Mouse (Mus musculus): Measurements from ENCODE around the gene Tenm4. TPM values are rescaled to one million over a fixed set of nuclear protein-coding genes. Genes with fewer than 3 reads are reported as not detected.

Gene Tenm4
- polyA plus RNA-seq (2015; fragmentation: Nextera tagmentation; extraction: Ambion mirVana), result 41.9 and 47.1 TPM in 2 replicates

GRCm38 (mm10) chr7:96170924-96171595 is at the start of gene Tenm4:
Tenm4 (plus strand) TSS chr7:96171246.
- ATAC-seq, result no peak
- Histone ChIP-seq H3K36me3 (no peaks in the 10 kb centered on the region), H3K27me3 (peaks cover 18% of the 10 kb centered on the region), H3K9me3 (no peaks in the 10 kb centered on the region), H3K27ac (no peak within 1 kb of the TSS), H3K9ac (replicated peaks) (no peak within 1 kb of the TSS), H3K4me2 (replicated peaks) (0 out of 2 replicates have a peak within 1 kb of the TSS, but pooled peaks have one; percentile 2), H3K4me3 (replicated peaks) (no peak within 1 kb of the TSS), H3K4me1 (replicated peaks) (peaks cover 30% of the 10 kb centered on the region)
- 30% methylated on average over 14 of the region's 14 CpGs for WGBS

DNA sequence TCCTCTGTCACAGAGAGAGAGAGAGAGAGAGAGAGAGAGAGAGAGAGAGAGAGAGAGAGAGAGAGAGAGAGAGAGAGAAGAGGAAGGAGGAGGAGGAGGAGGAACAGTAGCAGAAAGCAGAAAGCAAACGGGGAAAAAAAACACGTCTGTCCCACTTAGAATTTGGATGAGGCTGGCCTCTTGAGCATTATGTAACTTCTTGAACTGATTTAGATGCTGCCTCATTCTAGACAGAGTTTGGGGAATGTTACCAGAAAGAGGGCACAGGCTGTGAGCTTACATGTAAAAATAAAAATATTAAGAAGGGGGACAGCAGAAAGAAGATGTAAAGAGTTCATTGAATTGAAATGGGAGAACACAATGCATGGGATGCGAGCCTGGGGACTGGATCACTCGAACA is 40.3 kb upstream of the Tenm4 start:
- Histone ChIP-seq H3K36me3 (no peaks in the 10 kb centered on the region), H3K27ac (no peak overlapping the region), H3K9ac (replicated peaks) (no peak overlapping the region), H3K4me3 (replicated peaks) (no peak overlapping the region), H3K4me2 (replicated peaks) (no peak overlapping the region), H3K27me3 (no peaks in the 10 kb centered on the region), H3K9me3 (no peaks in the 10 kb centered on the region), H3K4me1 (replicated peaks) (no peaks in the 10 kb centered on the region)
- ATAC-seq, result no peak
- WGBS, result 41% methylated on average over 4 of the region's 4 CpGs

DNA sequence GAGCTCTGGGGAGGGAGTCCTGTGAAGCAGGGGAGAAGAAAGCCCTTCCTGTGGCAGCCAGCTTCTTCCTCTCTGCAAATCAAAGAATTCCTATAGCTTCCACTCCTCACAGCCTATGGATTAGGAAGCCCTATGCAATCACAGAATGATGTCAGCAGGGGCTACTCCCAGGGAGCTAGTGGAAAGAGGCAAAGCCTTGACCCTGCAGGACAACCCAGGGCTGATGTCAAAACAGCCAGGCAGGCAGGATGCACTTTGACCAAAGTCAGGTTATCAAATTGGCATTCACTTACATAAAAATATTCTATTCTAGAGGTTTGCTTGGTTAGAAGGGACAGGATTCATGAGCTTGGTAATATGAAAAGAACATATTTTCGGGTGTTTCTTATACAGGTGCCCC is 39.9 kb upstream of the Tenm4 start:
- no peaks in the 10 kb centered on the region for H3K27me3 ChIP-seq
- H3K4me3 ChIP-seq (replicated peaks), result no peak overlapping the region
- H3K27ac ChIP-seq, result no peak overlapping the region
- H3K4me1 ChIP-seq (replicated peaks), result no peaks in the 10 kb centered on the region
- WGBS, result 93% methylated on average over 1 of the region's 1 CpGs
- H3K36me3 ChIP-seq, result no peaks in the 10 kb centered on the region
- no peak for ATAC-seq
- no peaks in the 10 kb centered on the region for H3K9me3 ChIP-seq
- H3K4me2 ChIP-seq (replicated peaks), result no peak overlapping the region
- no peak overlapping the region for H3K9ac ChIP-seq (replicated peaks)

DNA sequence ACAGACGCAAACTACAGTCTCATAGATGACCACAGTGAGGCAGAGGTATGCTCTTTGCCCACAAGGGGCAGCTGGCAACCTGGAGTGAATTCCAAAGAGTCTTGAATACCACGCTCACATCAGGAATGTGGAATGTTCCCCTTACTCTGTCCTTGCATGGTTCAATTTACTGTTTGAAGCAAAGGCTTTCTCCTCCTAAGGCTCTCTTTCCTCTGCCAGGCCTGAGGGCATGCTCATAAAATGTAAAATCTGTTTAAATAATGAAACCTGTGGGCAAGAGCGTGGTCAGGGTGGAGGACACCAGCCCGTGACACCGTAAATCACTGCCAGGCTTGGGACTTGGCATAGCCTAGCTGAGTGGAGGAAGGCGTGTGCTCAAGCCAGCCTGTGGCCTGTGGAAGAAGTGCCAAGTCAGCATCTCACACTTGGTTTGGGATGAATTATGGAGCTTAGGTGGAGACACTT is 34.5 kb upstream of the Tenm4 start:
- no peak overlapping the region for H3K4me2 ChIP-seq (replicated peaks)
- no peaks in the 10 kb centered on the region for H3K36me3 ChIP-seq
- 90% methylated on average over 6 of the region's 6 CpGs for WGBS
- no peak overlapping the region for H3K27ac ChIP-seq
- H3K4me1 ChIP-seq (replicated peaks), result no peaks in the 10 kb centered on the region
- H3K9ac ChIP-seq (replicated peaks), result no peak overlapping the region
- H3K4me3 ChIP-seq (replicated peaks), result no peak overlapping the region
- no peaks in the 10 kb centered on the region for H3K9me3 ChIP-seq
- no peaks in the 10 kb centered on the region for H3K27me3 ChIP-seq
- no peak for ATAC-seq

DNA sequence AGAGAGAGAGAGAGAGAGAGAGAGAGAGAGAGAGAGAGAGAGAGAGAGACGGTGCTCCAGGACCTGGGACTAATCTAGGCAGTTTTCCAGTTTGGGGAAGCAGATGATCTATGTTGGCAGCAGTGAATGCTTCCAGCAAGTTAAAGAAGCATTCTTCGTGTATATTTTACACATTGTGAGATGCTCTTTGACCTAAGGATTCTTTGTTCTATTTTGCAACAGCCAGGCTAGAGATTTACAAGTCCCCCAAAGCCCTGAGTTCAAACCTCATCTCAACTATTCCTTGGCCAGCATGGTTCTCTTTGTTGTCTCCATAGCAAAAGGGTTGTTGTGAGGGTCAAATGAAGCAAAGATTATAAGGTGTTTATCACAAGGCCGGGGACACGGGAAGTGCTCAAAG is 29.2 kb upstream of the Tenm4 start:
- Histone ChIP-seq H3K4me2 (replicated peaks) (no peak overlapping the region), H3K4me1 (replicated peaks) (no peaks in the 10 kb centered on the region), H3K9ac (replicated peaks) (no peak overlapping the region), H3K4me3 (replicated peaks) (no peak overlapping the region), H3K27ac (no peak overlapping the region), H3K27me3 (no peaks in the 10 kb centered on the region), H3K36me3 (no peaks in the 10 kb centered on the region), H3K9me3 (no peaks in the 10 kb centered on the region)
- no peak for ATAC-seq
- WGBS, result 89% methylated on average over 4 of the region's 4 CpGs

- Histone ChIP-seq H3K27me3 (peaks cover 2% of the 10 kb centered on the region; the same call in 1 of the 2 replicates), H3K9me3 (no peaks in the 10 kb centered on the region), H3K4me1 (replicated peaks) (no peaks in the 10 kb centered on the region), H3K36me3 (no peaks in the 10 kb centered on the region), H3K4me3 (replicated peaks) (no peak overlapping the region), H3K4me2 (replicated peaks) (no peak overlapping the region), H3K27ac (no peak overlapping the region), H3K9ac (replicated peaks) (no peak overlapping the region)
- no peak for ATAC-seq
- WGBS, result 78% methylated on average over 3 of the region's 3 CpGs
These were observed 28.0 kb upstream of the Tenm4 start for GRCm38 (mm10) chr7:96142973-96143596.

DNA sequence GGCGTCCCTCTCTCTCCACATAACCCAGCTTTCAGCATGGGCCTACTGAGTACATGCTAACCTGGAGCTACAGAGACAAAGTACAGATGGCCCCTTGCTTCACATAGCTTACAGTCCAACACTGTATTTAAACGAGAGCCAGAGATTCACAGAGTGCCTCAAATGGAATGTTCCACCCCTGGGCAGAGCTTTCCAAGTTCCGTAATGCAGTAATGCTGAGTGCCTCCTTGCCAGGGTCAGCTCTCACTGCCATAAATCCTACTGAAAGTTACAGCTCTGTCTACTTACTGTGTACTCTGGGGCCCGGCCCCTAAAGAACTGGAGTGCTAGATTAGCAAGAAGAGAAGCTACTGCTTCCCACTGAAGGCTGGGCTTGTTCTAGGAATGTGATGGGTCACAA is 23.6 kb upstream of the Tenm4 start:
- H3K4me3 ChIP-seq (replicated peaks), result no peak overlapping the region
- H3K4me2 ChIP-seq (replicated peaks), result no peak overlapping the region
- no peaks in the 10 kb centered on the region for H3K36me3 ChIP-seq
- 91% methylated on average over 4 of the region's 4 CpGs for WGBS
- no peak for ATAC-seq
- peaks cover 3% of the 10 kb centered on the region; the same call in 1 of the 2 replicates for H3K4me1 ChIP-seq (replicated peaks)
- H3K27me3 ChIP-seq, result peaks cover 27% of the 10 kb centered on the region
- no peaks in the 10 kb centered on the region for H3K9me3 ChIP-seq
- H3K27ac ChIP-seq, result no peak overlapping the region
- H3K9ac ChIP-seq (replicated peaks), result no peak overlapping the region

DNA sequence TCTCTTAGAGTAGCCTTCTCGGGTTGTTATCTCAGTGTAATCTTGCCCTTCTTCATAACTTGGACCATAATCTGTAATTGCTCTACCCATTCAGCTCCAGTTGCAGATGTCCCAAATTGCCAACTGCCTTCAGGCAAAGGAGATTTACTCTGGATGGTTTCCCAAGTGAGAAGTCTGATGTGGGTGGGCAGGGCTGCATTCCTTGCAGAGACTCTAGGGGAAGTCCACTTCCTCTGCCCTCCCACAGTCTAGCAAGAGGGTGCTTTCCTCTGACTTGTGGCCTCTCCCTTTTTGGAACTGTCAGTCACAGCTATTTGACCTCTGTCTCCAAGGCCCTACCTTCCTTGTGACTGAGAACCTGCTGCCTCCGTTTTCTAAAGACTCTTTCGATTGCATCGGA is 22.9 kb upstream of the Tenm4 start:
- no peak for ATAC-seq
- Histone ChIP-seq H3K4me2 (replicated peaks) (no peak overlapping the region), H3K27me3 (peaks cover 27% of the 10 kb centered on the region), H3K36me3 (no peaks in the 10 kb centered on the region), H3K27ac (no peak overlapping the region), H3K4me3 (replicated peaks) (no peak overlapping the region), H3K9ac (replicated peaks) (no peak overlapping the region), H3K4me1 (replicated peaks) (peaks cover 10% of the 10 kb centered on the region; the same call in 1 of the 2 replicates), H3K9me3 (no peaks in the 10 kb centered on the region)
- WGBS, result 86% methylated on average over 4 of the region's 4 CpGs

DNA sequence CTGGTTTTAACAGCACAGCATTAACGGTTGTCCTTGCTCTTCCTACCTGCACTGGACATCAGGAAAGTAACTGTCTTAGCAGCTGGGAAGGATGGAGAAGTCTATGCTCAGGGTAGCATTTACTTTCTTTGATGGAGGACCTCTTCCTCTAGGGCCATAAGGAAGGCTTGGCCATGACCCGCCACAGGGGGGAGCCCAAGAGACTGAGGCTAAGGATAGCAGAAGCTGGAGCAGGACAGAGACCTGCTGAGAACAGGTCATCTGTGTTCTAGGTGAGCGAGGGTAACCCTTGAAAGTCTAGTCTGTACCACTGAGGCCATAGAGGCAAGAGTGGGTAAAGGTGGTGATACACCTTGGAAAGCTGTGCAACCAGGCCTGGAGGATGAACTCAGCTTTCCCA is 19.8 kb upstream of the Tenm4 start:
- no peak overlapping the region for H3K9ac ChIP-seq (replicated peaks)
- ATAC-seq, result no peak

GRCm38 (mm10) chr7:96151961-96152360 is 19.1 kb upstream of the Tenm4 start:
- Histone ChIP-seq H3K4me3 (replicated peaks) (no peak overlapping the region), H3K27ac (no peak overlapping the region), H3K36me3 (no peaks in the 10 kb centered on the region), H3K9me3 (no peaks in the 10 kb centered on the region), H3K27me3 (peaks cover 49% of the 10 kb centered on the region), H3K4me1 (replicated peaks) (peaks cover 10% of the 10 kb centered on the region; the same call in 1 of the 2 replicates), H3K4me2 (replicated peaks) (no peak overlapping the region), H3K9ac (replicated peaks) (no peak overlapping the region)
- ATAC-seq, result no peak
- WGBS, result 8% methylated on average over 5 of the region's 5 CpGs

More for the DNA sequence above, 19.8 kb upstream of the Tenm4 start:
- H3K27ac ChIP-seq, result no peak overlapping the region
- H3K4me2 ChIP-seq (replicated peaks), result no peak overlapping the region
- H3K4me1 ChIP-seq (replicated peaks), result peaks cover 10% of the 10 kb centered on the region; the same call in 1 of the 2 replicates
- H3K36me3 ChIP-seq, result no peaks in the 10 kb centered on the region
- no peak overlapping the region for H3K4me3 ChIP-seq (replicated peaks)
- H3K27me3 ChIP-seq, result peaks cover 44% of the 10 kb centered on the region
- 54% methylated on average over 3 of the region's 3 CpGs for WGBS
- no peaks in the 10 kb centered on the region for H3K9me3 ChIP-seq

- Histone ChIP-seq H3K27me3 (peaks cover 54% of the 10 kb centered on the region), H3K4me1 (replicated peaks) (peaks cover 10% of the 10 kb centered on the region; the same call in 1 of the 2 replicates), H3K4me2 (replicated peaks) (peak overlapping the region; percentile 52), H3K9ac (replicated peaks) (no peak overlapping the region), H3K36me3 (no peaks in the 10 kb centered on the region), H3K27ac (0 out of 2 replicates have a peak overlapping the region, but pooled peaks have one; percentile 75), H3K9me3 (no peaks in the 10 kb centered on the region), H3K4me3 (replicated peaks) (peak overlapping the region; percentile 37; the same call in 1 of the 2 replicates)
- ATAC-seq, result no peak; the same call in 1 of the 2 replicates
- WGBS, result 1% methylated on average over 4 of the region's 4 CpGs
These were observed 18.6 kb upstream of the Tenm4 start for GRCm38 (mm10) chr7:96152431-96152830.

DNA sequence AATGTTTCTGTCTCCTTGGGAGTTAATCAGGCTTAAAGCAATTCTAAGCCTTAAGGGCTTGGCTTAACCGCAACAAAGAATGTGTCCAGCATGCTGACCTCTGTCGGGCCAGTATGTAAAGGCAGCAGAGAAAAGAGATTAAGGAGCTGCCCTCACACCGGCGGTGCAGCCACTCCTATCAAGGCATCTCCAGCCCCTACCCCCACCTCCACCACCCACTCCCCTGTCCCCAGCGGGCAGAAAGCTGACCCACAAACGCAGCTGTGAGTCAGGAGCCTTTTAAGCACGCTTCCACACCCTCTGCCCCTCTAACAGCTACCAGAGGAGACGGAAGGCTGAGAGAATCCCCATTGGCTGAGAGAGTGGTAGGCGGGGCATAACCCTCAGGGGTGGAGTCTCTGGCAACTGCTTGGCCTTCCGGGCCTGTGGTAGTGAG is 18.1 kb upstream of the Tenm4 start:
- Histone ChIP-seq H3K4me3 (replicated peaks) (peak overlapping the region; percentile 37), H3K27ac (peak overlapping the region; percentile 75), H3K9ac (replicated peaks) (peak overlapping the region; percentile 55), H3K4me2 (replicated peaks) (peak overlapping the region; percentile 52), H3K9me3 (no peaks in the 10 kb centered on the region), H3K36me3 (no peaks in the 10 kb centered on the region), H3K27me3 (peaks cover 57% of the 10 kb centered on the region), H3K4me1 (replicated peaks) (peaks cover 10% of the 10 kb centered on the region; the same call in 1 of the 2 replicates)
- WGBS, result under 1% methylated on average over 10 of the region's 10 CpGs
- peak; percentile 97 for ATAC-seq
